Mouse (Mus musculus): ENCODE measurements around the gene Dync1i2. TPM values are rescaled to one million over a fixed set of nuclear protein-coding genes. Genes with fewer than 3 reads are reported as not detected.
A peak's percentile ranks its signal among the peaks of the same experiment; 100 is the strongest.

The Dync1i2 gene
- polyA plus RNA-seq, 1 experiment from 2014 or later, result 73.4 TPM

GRCm38 (mm10) chr2:71177760-71178159 is 33.7 kb upstream of the Dync1i2 start:
- Histone ChIP-seq H3K36me3 (ENCODE audit: control insufficient read depth, insufficient read depth, low read length) (no peaks in the 10 kb centered on the region), H3K9ac (ENCODE audit: low read length) (no peak overlapping the region), H3K4me2 (ENCODE audit: low read length) (no peak overlapping the region), H3K27me3 (ENCODE audit: control insufficient read depth, insufficient read depth, low read length) (no peaks in the 10 kb centered on the region), H3K9me3 (ENCODE audit: control insufficient read depth, low read length) (no peaks in the 10 kb centered on the region), H3K4me1 (ENCODE audit: control insufficient read depth in 2 of 2, insufficient read depth in 2 of 2, low read length in 2 of 2) (no peaks in the 10 kb centered on the region; a peak in 1 of 4 replicates), H3K27ac (replicated peaks in 1 of 2; ENCODE audit: control insufficient read depth in 1 of 2, insufficient read depth in 1 of 2, low read depth in 2 of 2, low read length in 2 of 2) (no peak overlapping the region), H3K4me3 (ENCODE audit: control insufficient read depth in 1 of 2, insufficient read depth in 1 of 2, low read depth in 1 of 2, low read length in 2 of 2) (no peak overlapping the region)
- no peak for ATAC-seq (ENCODE audit: insufficient number of reproducible peaks, insufficient read depth, low FRiP score, low read depth)
- WGBS, result 95% methylated on average over 1 of the region's 1 CpGs

- H3K4me2 ChIP-seq (ENCODE audit: low read length), result no peak overlapping the region
- no peaks in the 10 kb centered on the region for H3K27me3 ChIP-seq (ENCODE audit: control insufficient read depth, insufficient read depth, low read length)
- H3K27ac ChIP-seq (replicated peaks in 1 of 2; ENCODE audit: control insufficient read depth in 1 of 2, insufficient read depth in 1 of 2, low read depth in 2 of 2, low read length in 2 of 2), result no peak overlapping the region
- no peak for ATAC-seq (ENCODE audit: insufficient number of reproducible peaks, insufficient read depth, low FRiP score, low read depth)
- H3K9me3 ChIP-seq (ENCODE audit: control insufficient read depth, low read length), result no peaks in the 10 kb centered on the region
- no peak overlapping the region for H3K9ac ChIP-seq (ENCODE audit: low read length)
- no peak overlapping the region for H3K4me3 ChIP-seq (ENCODE audit: control insufficient read depth in 1 of 2, insufficient read depth in 1 of 2, low read depth in 1 of 2, low read length in 2 of 2)
- H3K36me3 ChIP-seq (ENCODE audit: control insufficient read depth, insufficient read depth, low read length), result no peaks in the 10 kb centered on the region
- no peaks in the 10 kb centered on the region; a peak in 1 of 4 replicates for H3K4me1 ChIP-seq (ENCODE audit: control insufficient read depth in 2 of 2, insufficient read depth in 2 of 2, low read length in 2 of 2)
- 81% methylated on average over 10 of the region's 10 CpGs for WGBS
These were observed 31.8 kb upstream of the Dync1i2 start for GRCm38 (mm10) chr2:71179716-71180115.

GRCm38 (mm10) chr2:71180566-71181217 is 30.8 kb upstream of the Dync1i2 start:
- H3K27ac ChIP-seq (replicated peaks in 1 of 2; ENCODE audit: control insufficient read depth in 1 of 2, insufficient read depth in 1 of 2, low read depth in 2 of 2, low read length in 2 of 2), result no peak overlapping the region
- ATAC-seq (ENCODE audit: insufficient number of reproducible peaks, insufficient read depth, low FRiP score, low read depth), result no peak
- no peak overlapping the region for H3K4me3 ChIP-seq (ENCODE audit: control insufficient read depth in 1 of 2, insufficient read depth in 1 of 2, low read depth in 1 of 2, low read length in 2 of 2)
- no peak overlapping the region for H3K9ac ChIP-seq (ENCODE audit: low read length)
- WGBS, result 47% methylated on average over 8 of the region's 8 CpGs
- no peak overlapping the region for H3K4me2 ChIP-seq (ENCODE audit: low read length)
- no peaks in the 10 kb centered on the region; a peak in 1 of 4 replicates for H3K4me1 ChIP-seq (ENCODE audit: control insufficient read depth in 2 of 2, insufficient read depth in 2 of 2, low read length in 2 of 2)
- H3K27me3 ChIP-seq (ENCODE audit: control insufficient read depth, insufficient read depth, low read length), result no peaks in the 10 kb centered on the region
- H3K9me3 ChIP-seq (ENCODE audit: control insufficient read depth, low read length), result no peaks in the 10 kb centered on the region
- H3K36me3 ChIP-seq (ENCODE audit: control insufficient read depth, insufficient read depth, low read length), result no peaks in the 10 kb centered on the region

GRCm38 (mm10) chr2:71187950-71188349 is 23.6 kb upstream of the Dync1i2 start:
- H3K4me2 ChIP-seq (ENCODE audit: low read length), result no peak overlapping the region
- 61% methylated on average over 3 of the region's 3 CpGs for WGBS

GRCm38 (mm10) chr2:71188861-71189260 is 22.6 kb upstream of the Dync1i2 start:
- H3K27me3 ChIP-seq (ENCODE audit: control insufficient read depth, insufficient read depth, low read length), result peaks cover 4% of the 10 kb centered on the region; the same call in 1 of the 2 replicates
- H3K4me2 ChIP-seq (ENCODE audit: low read length), result no peak overlapping the region
- no peak overlapping the region for H3K4me3 ChIP-seq (ENCODE audit: control insufficient read depth in 1 of 2, insufficient read depth in 1 of 2, low read depth in 1 of 2, low read length in 2 of 2)
- no peak overlapping the region for H3K27ac ChIP-seq (replicated peaks in 1 of 2; ENCODE audit: control insufficient read depth in 1 of 2, insufficient read depth in 1 of 2, low read depth in 2 of 2, low read length in 2 of 2)
- peaks cover 5 to 7% of the 10 kb centered on the region in 2 experiments; a peak in 3 of 4 replicates for H3K4me1 ChIP-seq (ENCODE audit: control insufficient read depth in 2 of 2, insufficient read depth in 2 of 2, low read length in 2 of 2)
- H3K9me3 ChIP-seq (ENCODE audit: control insufficient read depth, low read length), result no peaks in the 10 kb centered on the region
- ATAC-seq (ENCODE audit: insufficient number of reproducible peaks, insufficient read depth, low FRiP score, low read depth), result no peak
- whole genome bisulfite sequencing, result 70% methylated on average over 2 of the region's 2 CpGs
- no peak overlapping the region for H3K9ac ChIP-seq (ENCODE audit: low read length)
- no peaks in the 10 kb centered on the region for H3K36me3 ChIP-seq (ENCODE audit: control insufficient read depth, insufficient read depth, low read length)

More at GRCm38 (mm10) chr2:71187950-71188349, 23.6 kb upstream of the Dync1i2 start:
- Histone ChIP-seq H3K4me3 (ENCODE audit: control insufficient read depth in 1 of 2, insufficient read depth in 1 of 2, low read depth in 1 of 2, low read length in 2 of 2) (no peak overlapping the region), H3K4me1 (ENCODE audit: control insufficient read depth in 2 of 2, insufficient read depth in 2 of 2, low read length in 2 of 2) (peaks cover 5 to 7% of the 10 kb centered on the region in 2 experiments; a peak in 3 of 4 replicates), H3K27ac (replicated peaks in 1 of 2; ENCODE audit: control insufficient read depth in 1 of 2, insufficient read depth in 1 of 2, low read depth in 2 of 2, low read length in 2 of 2) (no peak overlapping the region), H3K9ac (ENCODE audit: low read length) (no peak overlapping the region), H3K9me3 (ENCODE audit: control insufficient read depth, low read length) (no peaks in the 10 kb centered on the region), H3K27me3 (ENCODE audit: control insufficient read depth, insufficient read depth, low read length) (peaks cover 4% of the 10 kb centered on the region; the same call in 1 of the 2 replicates), H3K36me3 (ENCODE audit: control insufficient read depth, insufficient read depth, low read length) (no peaks in the 10 kb centered on the region)
- no peak for ATAC-seq (ENCODE audit: insufficient number of reproducible peaks, insufficient read depth, low FRiP score, low read depth)

GRCm38 (mm10) chr2:71191391-71192194 is 19.9 kb upstream of the Dync1i2 start:
- H3K36me3 ChIP-seq (ENCODE audit: control insufficient read depth, insufficient read depth, low read length), result no peaks in the 10 kb centered on the region
- WGBS, result 27% methylated on average over 16 of the region's 16 CpGs
- no peaks in the 10 kb centered on the region for H3K9me3 ChIP-seq (ENCODE audit: control insufficient read depth, low read length)
- peaks cover 4% of the 10 kb centered on the region; the same call in 1 of the 2 replicates for H3K27me3 ChIP-seq (ENCODE audit: control insufficient read depth, insufficient read depth, low read length)
- no peak overlapping the region for H3K9ac ChIP-seq (ENCODE audit: low read length)
- peak overlapping the region; percentile 50 for H3K4me2 ChIP-seq (ENCODE audit: low read length)
- no peak overlapping the region for H3K4me3 ChIP-seq (ENCODE audit: control insufficient read depth in 1 of 2, insufficient read depth in 1 of 2, low read depth in 1 of 2, low read length in 2 of 2)
- H3K27ac ChIP-seq (replicated peaks in 1 of 2; ENCODE audit: control insufficient read depth in 1 of 2, insufficient read depth in 1 of 2, low read depth in 2 of 2, low read length in 2 of 2), result no peak overlapping the region
- peaks cover 9 to 12% of the 10 kb centered on the region in 2 experiments for H3K4me1 ChIP-seq (ENCODE audit: control insufficient read depth in 2 of 2, insufficient read depth in 2 of 2, low read length in 2 of 2)
- ATAC-seq (ENCODE audit: insufficient number of reproducible peaks, insufficient read depth, low FRiP score, low read depth), result no peak

- H3K9me3 ChIP-seq (ENCODE audit: control insufficient read depth, low read length), result no peaks in the 10 kb centered on the region
- peak overlapping the region; percentile 50 for H3K4me2 ChIP-seq (ENCODE audit: low read length)
- ATAC-seq (ENCODE audit: insufficient number of reproducible peaks, insufficient read depth, low FRiP score, low read depth), result no peak
- H3K9ac ChIP-seq (ENCODE audit: low read length), result no peak overlapping the region
- no peak overlapping the region for H3K27ac ChIP-seq (replicated peaks in 1 of 2; ENCODE audit: control insufficient read depth in 1 of 2, insufficient read depth in 1 of 2, low read depth in 2 of 2, low read length in 2 of 2)
- H3K4me1 ChIP-seq (ENCODE audit: control insufficient read depth in 2 of 2, insufficient read depth in 2 of 2, low read length in 2 of 2), result peaks cover 9 to 12% of the 10 kb centered on the region in 2 experiments
- WGBS, result 51% methylated on average over 17 of the region's 17 CpGs
- H3K4me3 ChIP-seq (ENCODE audit: control insufficient read depth in 1 of 2, insufficient read depth in 1 of 2, low read depth in 1 of 2, low read length in 2 of 2), result peak overlapping the region in 1 of 2 experiments; percentile 14; a peak in 1 of 4 replicates
- H3K36me3 ChIP-seq (ENCODE audit: control insufficient read depth, insufficient read depth, low read length), result no peaks in the 10 kb centered on the region
- peaks cover 4% of the 10 kb centered on the region; the same call in 1 of the 2 replicates for H3K27me3 ChIP-seq (ENCODE audit: control insufficient read depth, insufficient read depth, low read length)
These were observed 19.2 kb upstream of the Dync1i2 start for GRCm38 (mm10) chr2:71192195-71192807.
